Mouse (Mus musculus) liver, embryonic 15.5 days (tissue): ENCODE results near the gene Ina. TPM values are rescaled to one million over a fixed set of nuclear protein-coding genes. Genes with fewer than 3 reads are reported as not detected.
"Not testable (repeated sequence)": the region's sequence is repeated elsewhere in the genome, so short reads cannot be mapped to it uniquely, and the experiment has no call there.

Source experiments
- ATAC-seq: fragments of 200-750 bp; cut with Nextera tagmentation; 2 replicates; pipeline ENCODE4 v1.8.0; 2017; ENCODE audit warnings: moderate number of reproducible peaks, mild to moderate bottlenecking, moderate library complexity; ENCODE audit not compliant: insufficient read depth
- H3K27ac ChIP-seq: fragments of 300-500 bp; sonication (generic); replicated peaks from 2 replicates; pipeline ENCODE4 v1.5.1; 2015; ENCODE audit warnings: mild to moderate bottlenecking, inconsistent platforms
- H3K27me3 ChIP-seq: fragments of 300-500 bp; sonication (generic); 2 replicates; pipeline ENCODE4 v1.6.1; 2015; ENCODE audit warnings: mild to moderate bottlenecking, inconsistent platforms
- H3K36me3 ChIP-seq: fragments of 300-500 bp; sonication (generic); replicated peaks from 2 replicates; pipeline ENCODE4 v1.6.1; 2015; ENCODE audit warnings: moderate library complexity, mild to moderate bottlenecking, inconsistent platforms
- H3K4me1 ChIP-seq: fragments of 300-500 bp; sonication (generic); replicated peaks from 2 replicates; pipeline ENCODE4 v1.6.1; 2015; ENCODE audit warnings: inconsistent platforms
- H3K4me2 ChIP-seq: fragments of 300-500 bp; sonication (generic); 2 replicates; pipeline ENCODE4 v1.6.1; 2015; ENCODE audit warnings: moderate library complexity, mild to moderate bottlenecking, inconsistent platforms
- H3K4me3 ChIP-seq: fragments of 300-500 bp; sonication (generic); replicated peaks from 2 replicates; pipeline ENCODE4 v1.5.1; 2015; ENCODE audit warnings: mild to moderate bottlenecking, inconsistent platforms
- H3K9ac ChIP-seq: fragments of 300-500 bp; sonication (generic); 2 replicates; pipeline ENCODE4 v1.6.1; 2015; ENCODE audit warnings: moderate library complexity, mild to moderate bottlenecking, inconsistent platforms
- H3K9me3 ChIP-seq: fragments of 300-500 bp; sonication (generic); replicated peaks from 2 replicates; pipeline ENCODE4 v1.6.1; 2016; ENCODE audit warnings: inconsistent platforms
- WGBS: fragments of 180-500 bp; shearing (Covaris S2); methylation state at CpG from one replicate; pipeline ENCODE4 v1.1.7; 2015; ENCODE audit warnings: mixed read lengths; ENCODE audit not compliant: insufficient replicate concordance; 5-methylcytosine and 5-hydroxymethylcytosine counted together
- polyA plus RNA-seq: library from polyadenylated mRNA; unstranded; fragments of >200 nt; fragmentation: Nextera tagmentation; extraction: Ambion mirVana; gene quantifications from 2 replicates; pipeline ENCODE4 v1.2.1, GENCODE M21; 2015

The Ina gene
- polyA plus RNA-seq, 1 experiment from 2014 or later: 0.36 TPM

DNA sequence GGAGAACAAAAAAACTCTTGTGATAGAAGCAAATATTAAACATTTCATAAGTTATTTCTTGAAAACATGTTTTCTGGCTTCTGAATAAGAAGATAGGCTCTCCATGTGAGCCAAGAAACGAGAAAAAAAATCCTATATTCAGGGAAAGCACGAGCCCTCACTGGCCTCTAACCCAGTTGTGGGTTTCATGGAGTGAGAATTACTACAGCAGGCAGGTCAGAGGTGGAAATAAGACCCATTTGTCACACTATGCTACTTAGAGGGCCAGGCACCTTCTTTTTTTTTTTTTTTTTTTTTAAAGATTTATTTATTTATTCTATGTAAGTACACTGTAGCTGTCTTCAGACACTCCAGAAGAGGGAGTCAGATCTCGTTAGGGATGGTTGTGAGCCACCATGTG, 14.1 kb upstream of the Ina start:
- WGBS: 68% methylated on average over 3 of the region's 3 CpGs
- ATAC-seq, H3K27ac ChIP-seq: not testable (repeated sequence)

DNA sequence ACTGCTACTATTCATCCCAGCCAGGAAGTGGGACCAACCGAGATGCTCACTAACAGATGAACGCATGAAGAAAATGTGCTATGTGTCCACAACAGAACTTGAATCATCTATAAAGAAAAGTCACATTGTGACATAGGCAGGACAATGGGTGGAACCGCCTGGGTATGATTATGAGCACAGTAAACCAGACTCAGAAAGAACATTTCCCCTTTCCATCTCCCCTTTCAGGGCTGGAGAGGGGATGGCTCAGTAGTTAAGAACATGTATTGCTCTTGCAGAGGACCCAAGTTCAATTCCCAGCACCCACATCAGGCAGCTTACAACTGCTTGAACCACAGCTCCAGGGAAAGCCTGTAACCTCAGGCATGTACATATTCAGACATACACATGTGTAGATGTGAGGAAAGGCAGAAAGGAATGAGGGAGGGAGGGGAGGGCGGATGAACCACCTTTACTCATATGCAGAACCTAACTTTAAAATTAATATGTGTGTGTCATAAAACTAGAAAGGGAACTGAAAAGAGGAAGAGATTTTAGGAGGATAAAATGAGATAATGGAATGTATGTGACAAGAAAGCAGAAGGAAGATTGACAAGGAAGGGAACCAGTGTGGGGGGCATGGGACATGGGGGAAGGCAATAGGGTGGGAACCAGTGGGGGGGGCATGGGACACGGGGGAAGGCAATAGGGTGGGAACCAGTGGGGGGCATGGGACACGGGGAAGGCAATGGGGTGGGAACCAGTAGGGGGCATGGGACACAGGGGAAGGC, 10.6 kb upstream of the Ina start:
- Histone ChIP-seq H3K27me3 (peaks cover 11% of the 10 kb centered on the region), H3K9ac (no peak overlapping the region), H3K4me3 (no peak overlapping the region), H3K4me1 (peaks cover 11% of the 10 kb centered on the region), H3K27ac (no peak overlapping the region), H3K9me3 (no peaks in the 10 kb centered on the region), H3K4me2 (no peak overlapping the region), H3K36me3 (no peaks in the 10 kb centered on the region)
- WGBS: 51% methylated on average over 6 of the region's 6 CpGs
- no peak for ATAC-seq

More for the DNA sequence above, 14.1 kb upstream of the Ina start:
- H3K4me3 ChIP-seq, H3K27me3 ChIP-seq, H3K4me2 ChIP-seq, H3K9me3 ChIP-seq, H3K36me3 ChIP-seq, H3K9ac ChIP-seq: not testable (repeated sequence)
- H3K4me1 ChIP-seq: peaks cover 17% of the 10 kb centered on the region

DNA sequence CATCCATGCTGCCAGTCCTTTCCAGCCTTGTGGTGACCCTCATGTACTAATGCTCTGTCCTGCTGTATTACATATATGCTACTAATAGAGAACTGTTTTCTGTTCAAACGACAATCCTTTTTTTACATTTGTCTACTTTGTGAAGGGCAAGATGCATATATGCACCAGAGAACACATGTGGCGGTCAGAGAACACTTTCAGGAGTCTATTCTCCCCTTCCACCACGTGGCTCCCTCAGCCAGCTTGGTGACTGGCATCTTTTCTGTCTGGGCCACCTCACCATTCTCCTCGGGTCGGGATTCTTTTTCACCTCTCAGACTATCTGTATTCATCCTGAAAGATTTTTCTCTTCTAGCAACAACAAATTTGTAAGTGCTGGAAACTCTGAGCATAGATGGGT, 8.6 kb upstream of the Ina start:
- Histone ChIP-seq H3K9ac (no peak overlapping the region), H3K9me3 (no peaks in the 10 kb centered on the region), H3K27me3 (peaks cover 18% of the 10 kb centered on the region), H3K4me2 (no peak overlapping the region), H3K4me1 (no peaks in the 10 kb centered on the region), H3K4me3 (no peak overlapping the region), H3K36me3 (no peaks in the 10 kb centered on the region), H3K27ac (no peak overlapping the region)
- WGBS: 35% methylated on average over 5 of the region's 5 CpGs
- ATAC-seq: no peak

DNA sequence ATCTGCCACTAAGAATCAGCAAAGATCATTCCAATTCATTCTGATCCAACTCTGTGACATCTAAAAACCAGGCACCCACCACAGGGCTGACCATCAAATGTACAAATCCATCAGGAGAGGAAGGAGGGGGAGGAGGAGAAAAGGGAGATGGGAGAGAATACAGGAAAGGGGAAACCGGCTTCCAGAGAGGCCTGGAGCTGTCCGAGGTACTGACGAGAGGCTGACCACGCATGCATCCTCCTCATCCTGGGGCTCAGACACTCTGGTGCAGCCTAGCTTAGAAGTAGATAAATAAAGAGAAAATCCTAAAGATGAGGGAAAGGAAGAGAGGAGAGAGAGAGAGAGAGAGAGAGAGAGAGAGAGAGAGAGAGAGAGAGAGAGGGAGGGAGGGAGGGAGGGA, 8.2 kb upstream of the Ina start:
- 3% methylated on average over 4 of the region's 4 CpGs for WGBS
- no peaks in the 10 kb centered on the region for H3K4me1 ChIP-seq
- H3K4me3 ChIP-seq: no peak overlapping the region
- no peaks in the 10 kb centered on the region for H3K9me3 ChIP-seq
- H3K36me3 ChIP-seq: no peaks in the 10 kb centered on the region
- peaks cover 22% of the 10 kb centered on the region for H3K27me3 ChIP-seq
- ATAC-seq: no peak
- no peak overlapping the region for H3K4me2 ChIP-seq
- H3K9ac ChIP-seq: no peak overlapping the region
- H3K27ac ChIP-seq: no peak overlapping the region

DNA sequence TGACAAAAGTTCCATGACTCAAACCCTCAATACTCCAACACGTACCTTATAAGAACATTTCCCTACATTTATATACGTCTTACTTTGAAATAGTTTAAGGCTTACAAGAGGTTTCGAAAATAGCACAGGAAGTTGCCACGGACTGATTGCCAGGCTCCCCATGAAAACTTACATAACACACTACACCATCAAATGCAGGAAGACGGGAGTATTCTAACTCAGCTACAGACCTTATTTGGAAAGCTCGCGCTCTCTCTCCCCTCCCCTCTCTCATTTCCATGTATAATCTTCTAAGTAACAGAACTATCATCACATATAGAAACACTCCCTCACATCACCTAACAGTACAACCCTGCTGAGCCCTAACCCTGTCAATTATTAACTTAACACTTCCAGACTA, 5.1 kb upstream of the Ina start:
- H3K27ac ChIP-seq: no peak overlapping the region
- no peak overlapping the region for H3K9ac ChIP-seq
- no peak overlapping the region for H3K4me2 ChIP-seq
- peaks cover 13% of the 10 kb centered on the region for H3K4me1 ChIP-seq
- H3K9me3 ChIP-seq: no peaks in the 10 kb centered on the region
- H3K4me3 ChIP-seq: no peak overlapping the region
- H3K36me3 ChIP-seq: no peaks in the 10 kb centered on the region
- WGBS: 62% methylated on average over 7 of the region's 7 CpGs
- H3K27me3 ChIP-seq: peaks cover 53% of the 10 kb centered on the region
- no peak for ATAC-seq

DNA sequence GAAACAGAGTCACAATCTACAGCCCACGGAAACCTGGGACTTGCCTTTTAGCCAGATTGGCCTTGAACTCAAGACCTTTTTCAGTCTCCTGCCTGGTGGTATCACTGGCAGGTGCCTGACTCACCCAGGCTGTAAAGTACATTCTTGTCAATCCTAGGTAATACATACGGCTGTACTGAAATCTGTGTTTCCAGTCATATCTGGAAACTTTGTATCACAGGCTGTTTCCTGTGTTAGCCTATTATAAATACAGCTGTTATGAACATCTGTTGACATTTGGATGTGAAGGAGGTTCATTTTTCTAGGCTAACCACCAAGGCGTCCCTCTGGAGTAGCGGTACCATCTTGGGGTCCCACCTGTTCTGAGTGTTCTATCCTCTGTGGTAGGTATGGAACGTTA, 4.6 kb upstream of the Ina start:
- H3K36me3 ChIP-seq: no peaks in the 10 kb centered on the region
- no peak overlapping the region for H3K9ac ChIP-seq
- H3K9me3 ChIP-seq: no peaks in the 10 kb centered on the region
- 61% methylated on average over 5 of the region's 5 CpGs for WGBS
- H3K4me3 ChIP-seq: no peak overlapping the region
- no peak overlapping the region for H3K4me2 ChIP-seq
- H3K27ac ChIP-seq: no peak overlapping the region
- peaks cover 58% of the 10 kb centered on the region for H3K27me3 ChIP-seq
- H3K4me1 ChIP-seq: peaks cover 18% of the 10 kb centered on the region
- no peak for ATAC-seq

DNA sequence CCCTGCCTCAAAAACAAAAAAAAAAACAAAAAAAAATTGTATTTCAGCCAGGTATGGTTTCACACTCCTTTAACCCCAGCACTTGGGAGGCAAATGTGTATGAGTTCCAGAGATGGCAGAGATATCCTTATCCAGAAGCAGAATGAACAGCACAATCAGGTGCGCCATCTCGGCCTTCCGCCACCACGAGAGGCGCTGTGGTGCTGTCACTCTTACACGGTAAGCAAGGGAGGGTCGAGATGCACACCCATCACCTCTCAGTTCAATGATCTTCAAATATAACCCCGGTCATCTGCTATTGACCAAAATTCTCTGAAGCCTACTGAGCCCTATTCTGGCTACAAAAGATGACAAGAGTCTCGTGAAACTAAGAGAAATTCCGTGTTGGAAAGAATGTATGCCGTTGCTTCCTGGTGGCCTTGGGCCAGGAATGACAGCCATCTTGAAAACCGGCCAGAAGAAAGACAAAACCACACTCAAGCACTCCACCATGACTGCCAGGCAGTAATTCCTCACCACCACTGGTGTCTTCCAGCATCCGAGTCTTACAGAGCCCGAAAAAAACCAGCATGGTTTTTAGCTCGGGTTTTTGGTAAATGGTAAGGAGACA, 1.9 kb upstream of the Ina start:
- no peak overlapping the region for H3K4me2 ChIP-seq
- no peaks in the 10 kb centered on the region for H3K9me3 ChIP-seq
- H3K9ac ChIP-seq: no peak overlapping the region
- WGBS: 70% methylated on average over 15 of the region's 15 CpGs
- H3K36me3 ChIP-seq: no peaks in the 10 kb centered on the region
- no peak overlapping the region for H3K4me3 ChIP-seq
- H3K27ac ChIP-seq: no peak overlapping the region
- no peak for ATAC-seq
- peaks cover 79% of the 10 kb centered on the region for H3K27me3 ChIP-seq
- H3K4me1 ChIP-seq: peaks cover 28% of the 10 kb centered on the region

DNA sequence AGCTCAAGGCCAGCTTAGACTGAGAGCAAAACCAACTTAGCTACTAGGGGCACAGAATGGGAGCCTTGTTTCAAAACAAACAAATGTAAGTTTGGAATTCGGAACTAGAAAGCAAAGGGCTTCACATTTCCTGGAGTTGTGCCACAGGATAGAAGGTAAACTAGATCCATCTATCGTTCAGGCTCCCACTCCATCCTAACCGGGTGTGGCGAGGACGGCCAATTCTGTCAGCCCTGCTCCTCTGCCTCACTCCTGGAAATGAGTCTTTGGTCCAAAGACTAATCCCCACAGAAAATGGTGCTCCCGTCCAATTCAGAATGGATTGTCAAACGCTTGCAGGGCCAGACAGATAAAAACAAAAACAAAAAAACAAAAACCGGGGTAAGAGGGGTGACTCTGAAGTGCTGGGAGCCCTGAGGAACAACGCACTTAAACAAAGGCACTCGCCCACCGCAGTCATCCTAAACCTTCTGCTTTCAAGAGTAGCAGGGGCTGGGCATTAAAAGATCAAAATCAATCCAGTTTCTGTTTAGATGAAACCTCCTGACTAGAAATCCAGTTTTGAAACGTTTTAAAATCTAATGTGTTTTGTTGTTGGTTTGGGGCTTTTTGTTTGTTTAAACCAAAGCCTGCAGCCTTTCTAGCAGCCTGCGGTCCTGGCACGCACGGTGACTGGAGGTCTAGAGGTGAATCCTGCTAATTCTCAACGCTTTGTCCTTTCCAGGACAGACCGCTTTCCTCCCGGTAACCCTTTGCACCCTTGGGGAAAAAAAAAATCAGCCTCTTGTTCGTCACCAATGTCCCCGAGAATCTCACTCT, 949 bp upstream of the Ina start:
- peaks cover 28% of the 10 kb centered on the region for H3K4me1 ChIP-seq
- no peak overlapping the region for H3K4me3 ChIP-seq
- ATAC-seq: no peak
- WGBS: 12% methylated on average over 20 of the region's 20 CpGs
- no peaks in the 10 kb centered on the region for H3K9me3 ChIP-seq
- H3K27me3 ChIP-seq: peaks cover 82% of the 10 kb centered on the region
- no peak overlapping the region for H3K27ac ChIP-seq
- no peak overlapping the region for H3K4me2 ChIP-seq
- H3K36me3 ChIP-seq: no peaks in the 10 kb centered on the region
- H3K9ac ChIP-seq: no peak overlapping the region

DNA sequence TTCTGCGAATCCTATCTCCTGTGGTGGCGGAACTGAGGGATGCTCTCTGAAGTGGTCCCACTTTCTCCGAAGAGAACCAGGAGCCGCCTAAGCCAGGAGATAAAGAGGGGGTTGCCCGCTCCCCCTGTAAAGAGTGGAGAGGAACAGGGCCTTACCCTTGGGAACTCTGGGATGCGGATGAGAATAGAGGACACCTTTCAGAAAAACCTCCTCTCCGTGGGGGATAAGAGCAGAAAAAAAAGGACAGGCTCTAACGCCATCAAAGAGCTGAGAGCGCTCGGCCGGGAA, 395 bp upstream of the Ina start:
- H3K36me3 ChIP-seq: no peaks in the 10 kb centered on the region
- no peak overlapping the region for H3K9ac ChIP-seq
- H3K27me3 ChIP-seq: peaks cover 87% of the 10 kb centered on the region
- H3K4me1 ChIP-seq: peaks cover 28% of the 10 kb centered on the region
- 6% methylated on average over 11 of the region's 11 CpGs for WGBS
- no peak for ATAC-seq
- peak overlapping the region; percentile 64 for H3K4me2 ChIP-seq
- no peak overlapping the region for H3K27ac ChIP-seq
- no peaks in the 10 kb centered on the region for H3K9me3 ChIP-seq
- H3K4me3 ChIP-seq: peak overlapping the region; percentile 43

DNA sequence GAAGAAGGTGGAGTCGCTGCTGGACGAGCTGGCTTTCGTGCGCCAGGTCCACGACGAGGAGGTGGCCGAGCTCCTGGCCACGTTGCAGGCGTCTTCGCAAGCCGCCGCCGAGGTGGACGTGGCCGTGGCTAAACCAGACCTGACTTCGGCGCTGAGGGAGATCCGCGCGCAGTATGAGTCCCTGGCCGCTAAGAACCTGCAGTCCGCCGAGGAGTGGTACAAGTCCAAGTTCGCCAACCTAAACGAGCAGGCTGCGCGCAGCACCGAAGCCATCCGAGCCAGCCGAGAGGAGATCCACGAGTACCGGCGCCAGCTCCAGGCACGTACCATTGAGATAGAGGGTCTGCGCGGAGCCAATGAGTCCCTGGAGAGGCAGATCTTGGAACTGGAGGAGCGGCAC, 898 bp downstream of the Ina start:
- ATAC-seq: no peak

DNA sequence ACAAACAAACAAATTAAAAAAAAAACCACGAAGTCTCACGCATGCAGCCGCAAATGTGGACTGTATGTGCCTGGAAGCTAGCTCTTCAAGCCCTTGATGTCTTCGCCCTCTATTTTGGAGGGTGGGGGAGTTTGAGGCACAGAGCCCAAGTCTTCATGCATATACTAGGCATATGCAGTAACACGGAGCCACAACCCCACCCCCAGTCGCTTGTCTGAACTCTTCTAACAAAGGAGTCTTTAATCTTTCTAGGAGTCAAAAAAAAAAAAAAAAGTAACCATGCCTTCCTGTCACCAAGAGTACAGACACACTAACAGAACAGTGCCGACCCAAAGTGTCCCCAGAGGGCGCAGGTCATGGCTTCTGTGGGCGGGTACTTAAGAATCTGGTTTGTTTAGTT, 1.5 kb downstream of the Ina start:
- Histone ChIP-seq H3K9me3 (no peaks in the 10 kb centered on the region), H3K4me3 (no peak overlapping the region), H3K27ac (no peak overlapping the region), H3K36me3 (no peaks in the 10 kb centered on the region), H3K27me3 (peaks cover 95% of the 10 kb centered on the region), H3K4me1 (peaks cover 28% of the 10 kb centered on the region), H3K9ac (no peak overlapping the region), H3K4me2 (no peak overlapping the region)
- 5% methylated on average over 9 of the region's 9 CpGs for WGBS
- ATAC-seq: no peak

More for the DNA sequence above, 898 bp downstream of the Ina start:
- H3K9ac ChIP-seq: no peak overlapping the region
- peak overlapping the region; percentile 43 for H3K4me3 ChIP-seq
- WGBS: 2% methylated on average over 37 of the region's 37 CpGs
- H3K4me1 ChIP-seq: peaks cover 28% of the 10 kb centered on the region
- no peak overlapping the region for H3K27ac ChIP-seq
- H3K36me3 ChIP-seq: no peaks in the 10 kb centered on the region
- no peaks in the 10 kb centered on the region for H3K9me3 ChIP-seq
- peak overlapping the region; percentile 64 for H3K4me2 ChIP-seq
- H3K27me3 ChIP-seq: peaks cover 93% of the 10 kb centered on the region
